Mouse (Mus musculus) midbrain, embryonic 10.5 days (tissue): ENCODE measurements at regions not wholly inside any gene's neighbourhood (a gene's known extent, or its start where the extent isn't known, plus 50 kb on each side); places are given as distances from the start of the nearest gene placed in this dataset.
"Not testable (repeated sequence)": the region's sequence is repeated elsewhere in the genome, so short reads cannot be mapped to it uniquely, and the experiment has no call there.

Source experiments
- DNase-seq: peaks from one replicate; pipeline ENCODE4 v3.0.0-alpha.2; 2017; ENCODE audit warnings: low spot score
- H3K27ac ChIP-seq: fragments of 300-500 bp; sonication (generic); replicated peaks from 2 replicates; pipeline ENCODE4 v1.5.1; 2016; ENCODE audit warnings: mild to moderate bottlenecking
- H3K27me3 ChIP-seq: fragments of 300-500 bp; sonication (generic); 2 replicates; pipeline ENCODE4 v1.6.1; 2016; ENCODE audit warnings: low read depth, mild to moderate bottlenecking; ENCODE audit not compliant: poor library complexity, severe bottlenecking
- H3K36me3 ChIP-seq: fragments of 300-500 bp; sonication (generic); 2 replicates; pipeline ENCODE4 v1.6.1; 2016; ENCODE audit warnings: mild to moderate bottlenecking, moderate library complexity
- H3K4me1 ChIP-seq: fragments of 300-500 bp; sonication (generic); 2 replicates; pipeline ENCODE4 v1.6.1; 2016
- H3K4me3 ChIP-seq: fragments of 300-500 bp; sonication (generic); 2 replicates; pipeline ENCODE4 v1.5.1; 2016; ENCODE audit warnings: mild to moderate bottlenecking, moderate library complexity
- H3K9me3 ChIP-seq: fragments of 300-500 bp; sonication (generic); replicated peaks from 2 replicates; pipeline ENCODE4 v1.6.1; 2016; ENCODE audit warnings: mild to moderate bottlenecking
- WGBS: fragments of 180-500 bp; shearing (Covaris S2); methylation state at CpG from one replicate; pipeline ENCODE4 v1.1.7; 2016; 5-methylcytosine and 5-hydroxymethylcytosine counted together

- no peak overlapping the region for H3K27ac ChIP-seq
- no peak for DNase-seq
- no peaks in the 10 kb centered on the region for H3K9me3 ChIP-seq
- no peaks in the 10 kb centered on the region for H3K27me3 ChIP-seq
- no peaks in the 10 kb centered on the region for H3K36me3 ChIP-seq
- no peaks in the 10 kb centered on the region for H3K4me1 ChIP-seq
- WGBS, result 76% methylated on average over 5 of the region's 5 CpGs
- H3K4me3 ChIP-seq, result no peak overlapping the region
Observed at GRCm38 (mm10) chr19:27120876-27121275, 95.4 kb upstream of the Vldlr start.

GRCm38 (mm10) chr19:27122348-27122747 lies 93.9 kb upstream of the Vldlr start:
- Histone ChIP-seq H3K9me3 (no peaks in the 10 kb centered on the region), H3K4me1 (no peaks in the 10 kb centered on the region), H3K27ac (no peak overlapping the region), H3K4me3 (no peak overlapping the region), H3K36me3 (no peaks in the 10 kb centered on the region), H3K27me3 (no peaks in the 10 kb centered on the region)
- WGBS, result 88% methylated on average over 5 of the region's 5 CpGs
- no peak for DNase-seq

GRCm38 (mm10) chr19:27123334-27123733 lies 93.0 kb upstream of the Vldlr start:
- WGBS, result 88% methylated on average over 8 of the region's 8 CpGs
- Histone ChIP-seq H3K36me3 (no peaks in the 10 kb centered on the region), H3K9me3 (no peaks in the 10 kb centered on the region), H3K4me3 (no peak overlapping the region), H3K27ac (no peak overlapping the region), H3K4me1 (no peaks in the 10 kb centered on the region), H3K27me3 (no peaks in the 10 kb centered on the region)
- DNase-seq, result no peak

- no peak overlapping the region for H3K27ac ChIP-seq
- no peaks in the 10 kb centered on the region for H3K4me1 ChIP-seq
- H3K36me3 ChIP-seq, result no peaks in the 10 kb centered on the region
- peak; percentile 15 for DNase-seq
- H3K9me3 ChIP-seq, result no peaks in the 10 kb centered on the region
- no peak overlapping the region for H3K4me3 ChIP-seq
- WGBS, result 74% methylated on average over 11 of the region's 11 CpGs
- H3K27me3 ChIP-seq, result no peaks in the 10 kb centered on the region
Observed at GRCm38 (mm10) chr19:27123806-27124469, 92.3 kb upstream of the Vldlr start.

- H3K9me3 ChIP-seq, H3K4me3 ChIP-seq, H3K36me3 ChIP-seq, H3K27ac ChIP-seq, H3K27me3 ChIP-seq, H3K4me1 ChIP-seq, DNase-seq: not testable (repeated sequence)
- WGBS, result 95% methylated on average over 4 of the region's 4 CpGs
Observed at GRCm38 (mm10) chr19:27128501-27128900, 87.8 kb upstream of the Vldlr start.

- H3K4me3 ChIP-seq, result no peak overlapping the region
- H3K4me1 ChIP-seq, result no peaks in the 10 kb centered on the region
- WGBS, result 92% methylated on average over 5 of the region's 5 CpGs
- no peak for DNase-seq
- H3K27me3 ChIP-seq, result no peaks in the 10 kb centered on the region
- H3K36me3 ChIP-seq, result no peaks in the 10 kb centered on the region
- H3K9me3 ChIP-seq, result no peaks in the 10 kb centered on the region
- no peak overlapping the region for H3K27ac ChIP-seq
Observed at GRCm38 (mm10) chr19:27134360-27134759, 81.9 kb upstream of the Vldlr start.

- Histone ChIP-seq H3K4me1 (peaks cover 18% of the 10 kb centered on the region), H3K36me3 (no peaks in the 10 kb centered on the region), H3K4me3 (no peak overlapping the region), H3K27ac (no peak overlapping the region), H3K9me3 (no peaks in the 10 kb centered on the region), H3K27me3 (peaks cover 12% of the 10 kb centered on the region)
- WGBS, result 85% methylated on average over 3 of the region's 3 CpGs
- no peak for DNase-seq
Observed at GRCm38 (mm10) chr19:27140892-27141291, 75.4 kb upstream of the Vldlr start.

- H3K27ac ChIP-seq, result no peak overlapping the region
- 92% methylated on average over 4 of the region's 4 CpGs for WGBS
- peaks cover 18% of the 10 kb centered on the region for H3K4me1 ChIP-seq
Observed at GRCm38 (mm10) chr19:27142181-27142580, 74.1 kb upstream of the Vldlr start.

GRCm38 (mm10) chr19:27147404-27147803 lies 68.9 kb upstream of the Vldlr start:
- 86% methylated on average over 12 of the region's 12 CpGs for WGBS
- Histone ChIP-seq H3K27ac (no peak overlapping the region), H3K36me3 (no peaks in the 10 kb centered on the region), H3K27me3 (peaks cover 10% of the 10 kb centered on the region), H3K4me3 (no peak overlapping the region), H3K9me3 (no peaks in the 10 kb centered on the region), H3K4me1 (peaks cover 18% of the 10 kb centered on the region)
- DNase-seq, result no peak

More at GRCm38 (mm10) chr19:27142181-27142580, 74.1 kb upstream of the Vldlr start:
- H3K27me3 ChIP-seq, result peaks cover 16% of the 10 kb centered on the region
- no peak overlapping the region for H3K4me3 ChIP-seq
- H3K9me3 ChIP-seq, result no peaks in the 10 kb centered on the region
- no peak for DNase-seq
- H3K36me3 ChIP-seq, result no peaks in the 10 kb centered on the region

GRCm38 (mm10) chr19:27148330-27148729 lies 68.0 kb upstream of the Vldlr start:
- WGBS, result 95% methylated on average over 5 of the region's 5 CpGs
- Histone ChIP-seq H3K27ac (no peak overlapping the region), H3K9me3 (no peaks in the 10 kb centered on the region), H3K36me3 (no peaks in the 10 kb centered on the region), H3K27me3 (peaks cover 8% of the 10 kb centered on the region; the same call in 1 of the 2 replicates), H3K4me1 (peaks cover 16% of the 10 kb centered on the region), H3K4me3 (no peak overlapping the region)
- DNase-seq, result no peak

GRCm38 (mm10) chr19:27149567-27149966 lies 66.7 kb upstream of the Vldlr start:
- H3K4me1 ChIP-seq, result peaks cover 5% of the 10 kb centered on the region; the same call in 1 of the 2 replicates
- no peak overlapping the region for H3K27ac ChIP-seq
- no peaks in the 10 kb centered on the region for H3K36me3 ChIP-seq
- DNase-seq, result no peak
- no peak overlapping the region for H3K4me3 ChIP-seq
- 0 out of 2 replicates have a peak, but pooled peaks cover under 1% of the 10 kb centered on the region for H3K9me3 ChIP-seq
- 95% methylated on average over 4 of the region's 4 CpGs for WGBS
- 0 out of 2 replicates have a peak, but pooled peaks cover 8% of the 10 kb centered on the region for H3K27me3 ChIP-seq

- Histone ChIP-seq H3K9me3 (no peaks in the 10 kb centered on the region), H3K4me1 (no peaks in the 10 kb centered on the region), H3K4me3 (no peak overlapping the region), H3K27me3 (no peaks in the 10 kb centered on the region), H3K36me3 (no peaks in the 10 kb centered on the region), H3K27ac (no peak overlapping the region)
- no peak for DNase-seq
- 80% methylated on average over 4 of the region's 4 CpGs for WGBS
Observed at GRCm38 (mm10) chr19:27161933-27162332, 54.4 kb upstream of the Vldlr start.
